Mouse (Mus musculus) thymus, adult 2 months (tissue): ENCODE data around the gene Pacs2. TPM values are rescaled to one million over a fixed set of nuclear protein-coding genes. Genes with fewer than 3 reads are reported as not detected.
A peak's percentile ranks its signal among the peaks of the same experiment; 100 is the strongest.

ENCODE experiments used
- DNase-seq: peaks from one replicate; pipeline ENCODE4 v3.0.0; 2021
- H3K27ac ChIP-seq: fragments of 200-500 bp; 2 replicates; pipeline ENCODE4 v1.5.1; 2012; ENCODE audit warnings: low read length, control low read depth; ENCODE audit not compliant: control insufficient read depth, insufficient read depth
- H3K27me3 ChIP-seq: fragments of 200-500 bp; 2 replicates; pipeline ENCODE4 v1.6.1; 2012; ENCODE audit warnings: mild to moderate bottlenecking, low read length, moderate library complexity, mixed read lengths; ENCODE audit not compliant: control insufficient read depth, insufficient read depth
- H3K36me3 ChIP-seq: fragments of 200-500 bp; 2 replicates; pipeline ENCODE4 v1.6.1; 2012; ENCODE audit warnings: mild to moderate bottlenecking, low read length, moderate library complexity; ENCODE audit not compliant: control insufficient read depth, insufficient read depth
- H3K4me1 ChIP-seq: fragments of 200-500 bp; replicated peaks from 2 replicates; pipeline ENCODE4 v1.6.1; 2012; ENCODE audit warnings: low read length; ENCODE audit not compliant: control insufficient read depth, insufficient read depth
- H3K4me3 ChIP-seq: fragments of 200-500 bp; 2 replicates; pipeline ENCODE4 v1.5.1; 2012; ENCODE audit warnings: mild to moderate bottlenecking, low read length, control low read depth, moderate library complexity; ENCODE audit not compliant: control insufficient read depth, insufficient read depth
- CTCF ChIP-seq: fragments of 200-500 bp; IDR thresholded peaks from 2 replicates; pipeline ENCODE4 v1.5.1; 2012; ENCODE audit warnings: mild to moderate bottlenecking, control low read depth, low read length, moderate library complexity, borderline replicate concordance; ENCODE audit not compliant: control insufficient read depth, poor library complexity, insufficient read depth; ENCODE audit errors: extremely low read depth
- POLR2A ChIP-seq: fragments of 200-500 bp; IDR thresholded peaks from 2 replicates; pipeline ENCODE4 v1.6.1; 2012; ENCODE audit warnings: mild to moderate bottlenecking, low read length, control low read depth, moderate library complexity; ENCODE audit not compliant: control insufficient read depth, poor library complexity, insufficient read depth; ENCODE audit errors: extremely low read depth
- WGBS: fragments of 180-500 bp; shearing (Covaris S2); methylation state at CpG from one replicate; pipeline ENCODE4 v1.1.7; 2018; 5-methylcytosine and 5-hydroxymethylcytosine counted together
- polyA plus RNA-seq: library from polyadenylated mRNA; depleted of rRNA; stranded (reverse); fragments of >200 nt; gene quantifications from 2 replicates; pipeline ENCODE4 v1.2.3, GENCODE M21; 2012

Pacs2 gene
- polyA plus RNA-seq, 1 experiment: 60.3 TPM

- Histone ChIP-seq H3K27ac (no peak overlapping the region), H3K36me3 (peaks cover 30% of the 10 kb centered on the region), H3K4me1 (peaks cover 9% of the 10 kb centered on the region), H3K27me3 (no peaks in the 10 kb centered on the region), H3K4me3 (peak overlapping the region; percentile 77)
- no peak for DNase-seq
- no peak for TF ChIP-seq CTCF
- TF ChIP-seq POLR2A: no peak
- 84% methylated on average over 12 of the region's 12 CpGs for WGBS
These were observed 37.2 kb upstream of the Pacs2 start for GRCm38 (mm10) chr12:112977156-112977555.

GRCm38 (mm10) chr12:112982031-112982430, 32.3 kb upstream of the Pacs2 start:
- no peak for TF ChIP-seq POLR2A
- no peak for TF ChIP-seq CTCF

GRCm38 (mm10) chr12:112985346-112985745, 29.0 kb upstream of the Pacs2 start:
- no peak overlapping the region for H3K4me3 ChIP-seq
- no peaks in the 10 kb centered on the region for H3K27me3 ChIP-seq
- DNase-seq: peak; percentile 45
- TF ChIP-seq POLR2A (no peak), CTCF (0 out of 2 replicates have a peak, but pooled peaks have one; percentile 27)
- H3K4me1 ChIP-seq: no peaks in the 10 kb centered on the region
- 95% methylated on average over 6 of the region's 6 CpGs for WGBS
- peaks cover 36% of the 10 kb centered on the region for H3K36me3 ChIP-seq
- H3K27ac ChIP-seq: no peak overlapping the region

More at GRCm38 (mm10) chr12:112982031-112982430, 32.3 kb upstream of the Pacs2 start:
- H3K4me1 ChIP-seq: peaks cover 7% of the 10 kb centered on the region
- DNase-seq: no peak
- H3K27me3 ChIP-seq: no peaks in the 10 kb centered on the region
- WGBS: 95% methylated on average over 2 of the region's 2 CpGs
- peaks cover 45% of the 10 kb centered on the region for H3K36me3 ChIP-seq
- no peak overlapping the region for H3K27ac ChIP-seq
- no peak overlapping the region for H3K4me3 ChIP-seq

GRCm38 (mm10) chr12:112987877-112988276, 26.4 kb upstream of the Pacs2 start:
- Histone ChIP-seq H3K27ac (no peak overlapping the region), H3K36me3 (peaks cover 32% of the 10 kb centered on the region), H3K4me3 (no peak overlapping the region), H3K4me1 (peaks cover 3% of the 10 kb centered on the region; the same call in 1 of the 2 replicates), H3K27me3 (no peaks in the 10 kb centered on the region)
- no peak for TF ChIP-seq POLR2A
- peak; percentile 59; the same call in 1 of the 2 replicates for TF ChIP-seq CTCF
- peak; percentile 48 for DNase-seq
- 82% methylated on average over 6 of the region's 6 CpGs for WGBS

GRCm38 (mm10) chr12:112990706-112991405, 23.5 kb upstream of the Pacs2 start:
- TF ChIP-seq POLR2A (no peak), CTCF (no peak)
- peaks cover 16% of the 10 kb centered on the region for H3K4me1 ChIP-seq

GRCm38 (mm10) chr12:112991444-112991843, 22.9 kb upstream of the Pacs2 start:
- WGBS: 62% methylated on average over 2 of the region's 2 CpGs
- Histone ChIP-seq H3K27me3 (no peaks in the 10 kb centered on the region), H3K27ac (no peak overlapping the region), H3K36me3 (peaks cover 20% of the 10 kb centered on the region), H3K4me1 (peaks cover 16% of the 10 kb centered on the region), H3K4me3 (no peak overlapping the region)
- DNase-seq: no peak
- TF ChIP-seq POLR2A: no peak
- TF ChIP-seq CTCF: no peak

More at GRCm38 (mm10) chr12:112990706-112991405, 23.5 kb upstream of the Pacs2 start:
- Histone ChIP-seq H3K4me3 (no peak overlapping the region), H3K36me3 (peaks cover 24% of the 10 kb centered on the region), H3K27ac (no peak overlapping the region), H3K27me3 (no peaks in the 10 kb centered on the region)
- 87% methylated on average over 5 of the region's 5 CpGs for WGBS
- no peak for DNase-seq
